Mouse (Mus musculus): ENCODE results near the gene Ada. TPM values are rescaled to one million over a fixed set of nuclear protein-coding genes. Genes with fewer than 3 reads are reported as not detected.
"Not testable (repeated sequence)": the region's sequence is repeated elsewhere in the genome, so short reads cannot be mapped to it uniquely, and the experiment has no call there.

Ada gene
- total and polyA plus RNA-seq, 2 experiments from 2014 or later, result 2.2 to 4.1 TPM

DNA sequence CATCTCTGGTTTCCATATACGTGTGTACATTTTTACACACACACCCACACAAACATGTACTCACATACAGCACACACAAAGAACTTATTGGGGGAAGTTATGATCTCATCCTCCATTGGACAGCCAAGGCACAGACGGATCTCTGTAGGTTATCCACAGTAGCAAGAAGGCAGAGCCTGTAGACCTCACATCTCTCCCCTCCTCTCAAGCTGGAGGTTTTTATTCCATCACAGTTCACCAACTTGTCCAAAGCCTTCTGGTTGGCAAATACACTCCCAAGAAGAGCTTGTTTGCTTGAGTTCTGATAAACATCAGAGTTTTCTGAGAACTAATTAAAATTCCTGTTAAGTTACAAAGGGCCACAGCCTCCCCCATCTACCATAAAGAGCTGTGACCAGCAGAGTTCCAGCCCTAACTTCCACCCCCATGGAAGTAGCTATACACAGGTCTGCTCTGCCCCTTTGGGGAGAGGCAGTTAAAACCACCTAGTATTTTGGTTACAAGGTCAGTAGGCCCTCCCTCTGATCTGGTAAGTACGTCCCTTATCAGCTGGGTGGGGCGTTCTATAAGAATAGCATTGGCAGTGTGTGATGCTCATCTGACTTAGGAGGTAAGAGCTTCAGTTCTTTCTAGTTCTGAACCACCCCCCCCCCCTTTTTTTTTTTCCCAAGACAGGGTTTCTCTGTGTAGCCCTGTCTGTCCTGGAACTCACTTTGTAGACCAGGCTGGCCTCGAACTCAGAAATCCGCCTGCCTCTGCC is 58.0 kb downstream of the Ada start:
- H3K27me3 ChIP-seq (ENCODE audit: control insufficient read depth, insufficient read depth, low read length), result no peaks in the 10 kb centered on the region
- peak overlapping the region; percentile 98 for H3K27ac ChIP-seq (ENCODE audit: low read depth)
- H3K36me3 ChIP-seq (replicated peaks; ENCODE audit: control insufficient read depth, insufficient read depth, low read length), result no peaks in the 10 kb centered on the region
- H3K4me2 ChIP-seq (ENCODE audit: low read depth, low read length), result no peak overlapping the region; the same call in 1 of the 2 replicates
- H3K4me1 ChIP-seq (ENCODE audit: control insufficient read depth, insufficient read depth), result peaks cover 90% of the 10 kb centered on the region
- no peak for DNase-seq (ENCODE audit: low spot score)
- no peak for ATAC-seq (ENCODE audit: insufficient read depth, low read depth)
- no peak overlapping the region for H3K4me3 ChIP-seq (ENCODE audit: low read depth, low read length)
- H3K9ac ChIP-seq (replicated peaks; ENCODE audit: low read depth, low read length), result 0 out of 2 replicates have a peak overlapping the region, but pooled peaks have one; percentile 14
- no peaks in the 10 kb centered on the region for H3K9me3 ChIP-seq (replicated peaks; ENCODE audit: control insufficient read depth, low read length)
- no peak for TF ChIP-seq EP300 (IDR thresholded peaks at IDR 0.05; ENCODE audit: low read depth)
- no peak for TF ChIP-seq CTCF (IDR thresholded peaks at IDR 0.05; ENCODE audit: low read depth)
- 60% methylated on average over 6 of the region's 6 CpGs for WGBS

DNA sequence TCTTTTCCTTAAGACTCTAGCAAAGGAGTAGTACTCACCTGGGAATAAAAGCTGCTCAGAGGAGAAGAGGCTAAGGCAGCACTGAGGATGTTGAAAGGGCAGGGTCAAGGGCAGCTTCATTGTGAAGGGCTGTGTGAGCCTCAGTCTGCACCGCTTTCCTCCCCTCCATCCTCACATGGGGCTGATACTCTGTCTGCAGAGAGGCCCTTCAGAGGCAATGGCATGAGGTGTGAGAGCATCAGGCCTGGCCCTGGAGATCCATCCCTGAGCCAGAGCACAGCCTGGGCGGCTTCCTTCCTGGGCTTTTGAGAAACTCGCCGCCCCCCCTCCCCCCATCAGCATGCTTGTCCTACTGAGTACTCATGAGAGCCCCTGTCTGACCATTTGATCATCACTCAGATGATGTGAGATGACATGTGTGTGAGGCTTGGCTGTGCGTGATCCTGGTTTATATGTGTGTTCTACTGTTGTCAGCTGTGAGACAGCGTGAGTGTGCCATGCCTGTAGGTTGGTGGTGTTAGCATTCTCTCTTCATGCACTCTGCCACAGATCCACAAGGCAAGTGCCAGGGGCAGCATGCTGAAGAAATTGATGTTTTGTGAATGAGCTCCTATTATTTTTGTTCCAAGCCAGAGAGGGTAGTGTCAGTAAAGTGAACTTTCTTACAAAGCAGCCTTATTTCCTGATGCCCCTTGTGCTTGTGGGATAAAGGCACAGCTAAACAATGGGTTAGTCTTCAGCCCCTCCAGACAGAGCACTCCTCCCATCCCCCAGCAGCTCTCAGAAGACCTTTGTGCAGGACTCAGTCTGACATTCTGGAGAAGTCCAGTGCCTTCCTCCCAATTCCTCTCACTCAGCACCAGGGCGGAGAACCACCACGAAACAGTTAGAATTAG is 59.4 kb downstream of the Ada start:
- H3K9me3 ChIP-seq (replicated peaks; ENCODE audit: control insufficient read depth, low read length), result no peaks in the 10 kb centered on the region
- H3K27ac ChIP-seq (ENCODE audit: low read depth), result peak overlapping the region; percentile 98
- H3K4me2 ChIP-seq (ENCODE audit: low read depth, low read length), result no peak overlapping the region
- no peaks in the 10 kb centered on the region for H3K27me3 ChIP-seq (ENCODE audit: control insufficient read depth, insufficient read depth, low read length)
- H3K36me3 ChIP-seq (replicated peaks; ENCODE audit: control insufficient read depth, insufficient read depth, low read length), result no peaks in the 10 kb centered on the region
- TF ChIP-seq CTCF (IDR thresholded peaks at IDR 0.05; ENCODE audit: low read depth), result no peak
- TF ChIP-seq EP300 (IDR thresholded peaks at IDR 0.05; ENCODE audit: low read depth), result no peak
- peak overlapping the region; percentile 47; the same call in 1 of the 2 replicates for H3K9ac ChIP-seq (replicated peaks; ENCODE audit: low read depth, low read length)
- WGBS, result 63% methylated on average over 8 of the region's 8 CpGs
- ATAC-seq (ENCODE audit: insufficient read depth, low read depth) (no peak), DNase-seq (ENCODE audit: low spot score) (no peak)
- no peak overlapping the region for H3K4me3 ChIP-seq (ENCODE audit: low read depth, low read length)
- H3K4me1 ChIP-seq (ENCODE audit: control insufficient read depth, insufficient read depth), result peaks cover 88% of the 10 kb centered on the region

DNA sequence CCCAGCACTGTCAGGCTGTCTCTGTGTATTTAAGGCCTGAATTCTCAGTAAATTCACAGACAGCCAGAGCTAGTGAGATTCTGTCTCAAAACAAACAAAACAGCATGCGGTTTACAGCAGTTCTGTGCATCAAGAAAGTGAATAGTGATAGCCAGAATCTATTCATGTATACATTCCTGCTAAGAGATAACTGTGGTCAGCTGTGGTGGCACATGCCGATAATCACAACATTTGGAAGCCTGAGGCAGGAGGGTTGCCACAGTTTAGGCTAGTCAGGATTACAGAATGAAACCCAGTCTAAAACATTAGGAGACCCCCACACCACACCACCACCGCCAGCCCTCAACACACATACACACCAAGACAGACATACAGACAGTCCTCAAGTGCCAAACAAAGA is 60.3 kb downstream of the Ada start:
- no peak for TF ChIP-seq CTCF (IDR thresholded peaks at IDR 0.05; ENCODE audit: low read depth)
- TF ChIP-seq EP300 (IDR thresholded peaks at IDR 0.05; ENCODE audit: low read depth), result no peak
- 65% methylated on average over 3 of the region's 3 CpGs for WGBS
- H3K4me1 ChIP-seq (ENCODE audit: control insufficient read depth, insufficient read depth), result peaks cover 88% of the 10 kb centered on the region
- no peaks in the 10 kb centered on the region for H3K9me3 ChIP-seq (replicated peaks; ENCODE audit: control insufficient read depth, low read length)
- DNase-seq (ENCODE audit: low spot score) (no peak), ATAC-seq (ENCODE audit: insufficient read depth, low read depth) (no peak)
- H3K27me3 ChIP-seq (ENCODE audit: control insufficient read depth, insufficient read depth, low read length), result no peaks in the 10 kb centered on the region
- peak overlapping the region; percentile 98 for H3K27ac ChIP-seq (ENCODE audit: low read depth)
- H3K36me3 ChIP-seq (replicated peaks; ENCODE audit: control insufficient read depth, insufficient read depth, low read length), result no peaks in the 10 kb centered on the region
- H3K4me2 ChIP-seq (ENCODE audit: low read depth, low read length), result no peak overlapping the region
- H3K9ac ChIP-seq (replicated peaks; ENCODE audit: low read depth, low read length), result peak overlapping the region; percentile 26; the same call in 1 of the 2 replicates
- H3K4me3 ChIP-seq (ENCODE audit: low read depth, low read length), result no peak overlapping the region

DNA sequence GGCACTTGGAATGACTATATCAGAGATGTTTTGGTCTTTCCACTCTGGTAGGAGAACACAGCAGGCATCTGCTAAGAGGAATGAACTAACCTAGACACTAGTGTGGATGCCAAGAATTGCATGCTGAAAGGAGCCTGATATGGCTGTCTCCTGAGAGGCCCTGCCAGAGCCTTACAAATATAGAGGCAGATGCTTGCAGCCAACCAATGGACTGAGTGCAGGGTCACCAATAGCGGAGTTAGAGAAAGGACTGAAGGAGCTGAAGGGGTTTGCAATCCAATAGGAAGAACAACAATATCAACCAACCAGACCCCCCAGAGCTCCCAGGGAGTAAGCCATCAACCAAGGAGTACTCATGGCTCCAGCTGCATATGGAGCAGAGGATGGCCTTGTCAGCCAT is 61.7 kb downstream of the Ada start:
- H3K27me3 ChIP-seq (ENCODE audit: control insufficient read depth, insufficient read depth, low read length); H3K36me3 ChIP-seq (replicated peaks; ENCODE audit: control insufficient read depth, insufficient read depth, low read length); ATAC-seq (ENCODE audit: insufficient read depth, low read depth); H3K9me3 ChIP-seq (replicated peaks; ENCODE audit: control insufficient read depth, low read length); H3K4me3 ChIP-seq (ENCODE audit: low read depth, low read length); H3K4me2 ChIP-seq (ENCODE audit: low read depth, low read length); H3K9ac ChIP-seq (replicated peaks; ENCODE audit: low read depth, low read length): not testable (repeated sequence)
- H3K27ac ChIP-seq (ENCODE audit: low read depth), result peak overlapping the region; percentile 98
- DNase-seq (ENCODE audit: low spot score), result peak; percentile 41
- peaks cover 82% of the 10 kb centered on the region for H3K4me1 ChIP-seq (ENCODE audit: control insufficient read depth, insufficient read depth)
- WGBS, result 35% methylated on average over 1 of the region's 1 CpGs

DNA sequence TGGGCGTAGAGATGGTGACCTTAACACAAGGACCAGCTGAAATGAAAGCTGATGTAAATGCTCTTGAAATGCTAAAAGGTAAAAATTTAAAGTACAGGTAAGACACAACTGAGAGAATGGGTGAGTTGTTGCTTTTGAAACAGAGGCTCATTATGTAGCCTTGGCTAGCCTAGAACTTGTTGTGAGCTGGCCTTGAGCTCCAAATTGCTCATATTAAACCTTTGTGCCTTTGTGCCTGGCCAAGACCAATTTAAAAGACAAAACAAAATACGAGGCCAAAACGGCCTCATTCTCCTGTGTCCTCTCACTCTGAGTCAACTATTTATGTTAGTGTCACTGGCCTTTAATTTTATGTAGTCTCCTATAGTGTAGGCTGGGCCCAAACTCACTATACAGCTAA is 63.2 kb downstream of the Ada start:
- H3K27ac ChIP-seq (ENCODE audit: low read depth), result peak overlapping the region; percentile 98
- 63% methylated on average over 3 of the region's 3 CpGs for WGBS
- peak overlapping the region; percentile 36; the same call in 1 of the 2 replicates for H3K4me2 ChIP-seq (ENCODE audit: low read depth, low read length)
- H3K4me1 ChIP-seq (ENCODE audit: control insufficient read depth, insufficient read depth), result peaks cover 73% of the 10 kb centered on the region
- no peaks in the 10 kb centered on the region for H3K9me3 ChIP-seq (replicated peaks; ENCODE audit: control insufficient read depth, low read length)
- H3K9ac ChIP-seq (replicated peaks; ENCODE audit: low read depth, low read length), result no peak overlapping the region
- no peak for ATAC-seq (ENCODE audit: insufficient read depth, low read depth)
- TF ChIP-seq EP300 (IDR thresholded peaks at IDR 0.05; ENCODE audit: low read depth) (no peak), CTCF (IDR thresholded peaks at IDR 0.05; ENCODE audit: low read depth) (no peak)
- DNase-seq (ENCODE audit: low spot score), result no peak
- H3K4me3 ChIP-seq (ENCODE audit: low read depth, low read length), result no peak overlapping the region
- H3K36me3 ChIP-seq (replicated peaks; ENCODE audit: control insufficient read depth, insufficient read depth, low read length), result no peaks in the 10 kb centered on the region
- H3K27me3 ChIP-seq (ENCODE audit: control insufficient read depth, insufficient read depth, low read length), result no peaks in the 10 kb centered on the region
